Mouse (Mus musculus) erythroblast, embryonic 14.5 days (primary cell): ENCODE measurements at regions not wholly inside any gene's neighbourhood (a gene's known extent, or its start where the extent isn't known, plus 50 kb on each side); places are given as distances from the start of the nearest gene placed in this dataset.

Experiments used
- GATA1 ChIP-seq: IDR thresholded peaks from 2 replicates; pipeline ENCODE4 v1.6.1; 2012; ENCODE audit warnings: low read length, inconsistent platforms, mixed read lengths
- TAL1 ChIP-seq: IDR thresholded peaks from 3 replicates; pipeline ENCODE4 v1.6.1; 2012; ENCODE audit warnings: low read length, inconsistent platforms, mixed read lengths

- TF ChIP-seq TAL1 (no peak), GATA1 (no peak)
Observed at GRCm38 (mm10) chr19:56056397-56056796, 230.5 kb upstream of the Habp2 start.
